Mouse (Mus musculus): ENCODE measurements around the gene Rnps1. TPM values are rescaled to one million over a fixed set of nuclear protein-coding genes. Genes with fewer than 3 reads are reported as not detected.

The Rnps1 gene
- polyA plus RNA-seq, 1 experiment from 2014 or later = 360 TPM

GRCm38 (mm10) chr17:24393527-24393926 is 20.8 kb upstream of the Rnps1 start:
- no peak overlapping the region for H3K4me3 ChIP-seq (ENCODE audit: low read depth, low read length)
- 0 out of 2 replicates have a peak, but pooled peaks cover 2% of the 10 kb centered on the region for H3K36me3 ChIP-seq (ENCODE audit: control insufficient read depth, insufficient read depth, low read length)
- WGBS = 36% methylated on average over 4 of the region's 4 CpGs
- H3K4me1 ChIP-seq (replicated peaks; ENCODE audit: control insufficient read depth, insufficient read depth, low read length) = no peaks in the 10 kb centered on the region
- no peak overlapping the region for H3K9ac ChIP-seq (ENCODE audit: low read depth, low read length)
- H3K27ac ChIP-seq (ENCODE audit: low read depth, low read length) = no peak overlapping the region
- no peak overlapping the region for H3K4me2 ChIP-seq (replicated peaks; ENCODE audit: low read depth, low read length)
- H3K9me3 ChIP-seq (ENCODE audit: control insufficient read depth, low read length) = no peaks in the 10 kb centered on the region
- H3K27me3 ChIP-seq (ENCODE audit: control insufficient read depth, insufficient read depth, low read length) = no peaks in the 10 kb centered on the region
- DNase-seq (ENCODE audit: low spot score) (no peak), ATAC-seq (ENCODE audit: low FRiP score) (no peak)

- 86% methylated on average over 7 of the region's 7 CpGs for WGBS
- 0 out of 2 replicates have a peak, but pooled peaks cover 2% of the 10 kb centered on the region for H3K36me3 ChIP-seq (ENCODE audit: control insufficient read depth, insufficient read depth, low read length)
- no peak overlapping the region for H3K27ac ChIP-seq (ENCODE audit: low read depth, low read length)
- no peaks in the 10 kb centered on the region for H3K27me3 ChIP-seq (ENCODE audit: control insufficient read depth, insufficient read depth, low read length)
- ATAC-seq (ENCODE audit: low FRiP score) (no peak), DNase-seq (ENCODE audit: low spot score) (no peak)
- no peaks in the 10 kb centered on the region for H3K4me1 ChIP-seq (replicated peaks; ENCODE audit: control insufficient read depth, insufficient read depth, low read length)
- no peaks in the 10 kb centered on the region for H3K9me3 ChIP-seq (ENCODE audit: control insufficient read depth, low read length)
- H3K9ac ChIP-seq (ENCODE audit: low read depth, low read length) = no peak overlapping the region
- H3K4me3 ChIP-seq (ENCODE audit: low read depth, low read length) = no peak overlapping the region
- no peak overlapping the region for H3K4me2 ChIP-seq (replicated peaks; ENCODE audit: low read depth, low read length)
These were observed 19.9 kb upstream of the Rnps1 start for GRCm38 (mm10) chr17:24394456-24394855.

- ATAC-seq (ENCODE audit: low FRiP score) (no peak), DNase-seq (ENCODE audit: low spot score) (no peak)
- no peaks in the 10 kb centered on the region for H3K36me3 ChIP-seq (ENCODE audit: control insufficient read depth, insufficient read depth, low read length)
- H3K27ac ChIP-seq (ENCODE audit: low read depth, low read length) = no peak overlapping the region
- H3K4me2 ChIP-seq (replicated peaks; ENCODE audit: low read depth, low read length) = no peak overlapping the region
- H3K27me3 ChIP-seq (ENCODE audit: control insufficient read depth, insufficient read depth, low read length) = no peaks in the 10 kb centered on the region
- H3K4me1 ChIP-seq (replicated peaks; ENCODE audit: control insufficient read depth, insufficient read depth, low read length) = no peaks in the 10 kb centered on the region
- no peak overlapping the region for H3K4me3 ChIP-seq (ENCODE audit: low read depth, low read length)
- H3K9me3 ChIP-seq (ENCODE audit: control insufficient read depth, low read length) = no peaks in the 10 kb centered on the region
- 70% methylated on average over 3 of the region's 3 CpGs for WGBS
- no peak overlapping the region for H3K9ac ChIP-seq (ENCODE audit: low read depth, low read length)
These were observed 12.0 kb upstream of the Rnps1 start for GRCm38 (mm10) chr17:24402371-24402770.

GRCm38 (mm10) chr17:24407116-24407803 is 7.1 kb upstream of the Rnps1 start:
- Histone ChIP-seq H3K27ac (ENCODE audit: low read depth, low read length) (no peak overlapping the region), H3K4me1 (replicated peaks; ENCODE audit: control insufficient read depth, insufficient read depth, low read length) (no peaks in the 10 kb centered on the region), H3K9ac (ENCODE audit: low read depth, low read length) (no peak overlapping the region), H3K9me3 (ENCODE audit: control insufficient read depth, low read length) (no peaks in the 10 kb centered on the region), H3K27me3 (ENCODE audit: control insufficient read depth, insufficient read depth, low read length) (no peaks in the 10 kb centered on the region), H3K4me2 (replicated peaks; ENCODE audit: low read depth, low read length) (no peak overlapping the region), H3K4me3 (ENCODE audit: low read depth, low read length) (no peak overlapping the region), H3K36me3 (ENCODE audit: control insufficient read depth, insufficient read depth, low read length) (0 out of 2 replicates have a peak, but pooled peaks cover 3% of the 10 kb centered on the region)
- no peak for DNase-seq (ENCODE audit: low spot score)
- no peak for ATAC-seq (ENCODE audit: low FRiP score)
- 87% methylated on average over 12 of the region's 12 CpGs for WGBS

GRCm38 (mm10) chr17:24413557-24414211 is 681 bp upstream of the Rnps1 start:
- Histone ChIP-seq H3K27ac (ENCODE audit: low read depth, low read length) (peak overlapping the region; percentile 62; the same call in 1 of the 2 replicates), H3K4me1 (replicated peaks; ENCODE audit: control insufficient read depth, insufficient read depth, low read length) (0 out of 2 replicates have a peak, but pooled peaks cover 5% of the 10 kb centered on the region), H3K27me3 (ENCODE audit: control insufficient read depth, insufficient read depth, low read length) (no peaks in the 10 kb centered on the region), H3K36me3 (ENCODE audit: control insufficient read depth, insufficient read depth, low read length) (0 out of 2 replicates have a peak, but pooled peaks cover 3% of the 10 kb centered on the region), H3K4me3 (ENCODE audit: low read depth, low read length) (peak overlapping the region; percentile 96), H3K9ac (ENCODE audit: low read depth, low read length) (peak overlapping the region; percentile 75), H3K4me2 (replicated peaks; ENCODE audit: low read depth, low read length) (peak overlapping the region; percentile 75), H3K9me3 (ENCODE audit: control insufficient read depth, low read length) (no peaks in the 10 kb centered on the region)
- ATAC-seq (ENCODE audit: low FRiP score) (peak; percentile 53), DNase-seq (ENCODE audit: low spot score) (no peak)
- WGBS = 34% methylated on average over 22 of the region's 22 CpGs

- no peak for ATAC-seq (ENCODE audit: low FRiP score)
- Histone ChIP-seq H3K4me3 (ENCODE audit: low read depth, low read length) (peak overlapping the region; percentile 96), H3K27ac (ENCODE audit: low read depth, low read length) (peak overlapping the region; percentile 88), H3K9me3 (ENCODE audit: control insufficient read depth, low read length) (no peaks in the 10 kb centered on the region), H3K4me2 (replicated peaks; ENCODE audit: low read depth, low read length) (peak overlapping the region; percentile 96), H3K36me3 (ENCODE audit: control insufficient read depth, insufficient read depth, low read length) (0 out of 2 replicates have a peak, but pooled peaks cover 2% of the 10 kb centered on the region), H3K4me1 (replicated peaks; ENCODE audit: control insufficient read depth, insufficient read depth, low read length) (0 out of 2 replicates have a peak, but pooled peaks cover 5% of the 10 kb centered on the region), H3K9ac (ENCODE audit: low read depth, low read length) (peak overlapping the region; percentile 94), H3K27me3 (ENCODE audit: control insufficient read depth, insufficient read depth, low read length) (no peaks in the 10 kb centered on the region)
- DNase-seq (ENCODE audit: low spot score) = no peak
- under 1% methylated on average over 21 of the region's 21 CpGs for WGBS
These were observed 646 bp downstream of the Rnps1 start for GRCm38 (mm10) chr17:24415011-24415410.

- Histone ChIP-seq H3K36me3 (ENCODE audit: control insufficient read depth, insufficient read depth, low read length) (peaks cover 6% of the 10 kb centered on the region), H3K4me3 (ENCODE audit: low read depth, low read length) (peak overlapping the region; percentile 96; the same call in 1 of the 2 replicates), H3K9ac (ENCODE audit: low read depth, low read length) (no peak overlapping the region), H3K4me1 (replicated peaks; ENCODE audit: control insufficient read depth, insufficient read depth, low read length) (0 out of 2 replicates have a peak, but pooled peaks cover 5% of the 10 kb centered on the region), H3K4me2 (replicated peaks; ENCODE audit: low read depth, low read length) (peak overlapping the region; percentile 96), H3K27me3 (ENCODE audit: control insufficient read depth, insufficient read depth, low read length) (no peaks in the 10 kb centered on the region), H3K9me3 (ENCODE audit: control insufficient read depth, low read length) (no peaks in the 10 kb centered on the region), H3K27ac (ENCODE audit: low read depth, low read length) (no peak overlapping the region)
- ATAC-seq (ENCODE audit: low FRiP score) (no peak), DNase-seq (ENCODE audit: low spot score) (no peak)
- 89% methylated on average over 3 of the region's 3 CpGs for WGBS
These were observed 1.8 kb downstream of the Rnps1 start for GRCm38 (mm10) chr17:24416051-24416652.

GRCm38 (mm10) chr17:24423114-24423513 is 8.7 kb downstream of the Rnps1 start:
- Histone ChIP-seq H3K36me3 (ENCODE audit: control insufficient read depth, insufficient read depth, low read length) (peaks cover 23% of the 10 kb centered on the region), H3K4me3 (ENCODE audit: low read depth, low read length) (no peak overlapping the region), H3K9me3 (ENCODE audit: control insufficient read depth, low read length) (no peaks in the 10 kb centered on the region), H3K4me1 (replicated peaks; ENCODE audit: control insufficient read depth, insufficient read depth, low read length) (no peaks in the 10 kb centered on the region), H3K27me3 (ENCODE audit: control insufficient read depth, insufficient read depth, low read length) (no peaks in the 10 kb centered on the region), H3K4me2 (replicated peaks; ENCODE audit: low read depth, low read length) (no peak overlapping the region), H3K9ac (ENCODE audit: low read depth, low read length) (no peak overlapping the region), H3K27ac (ENCODE audit: low read depth, low read length) (no peak overlapping the region)
- no peak for ATAC-seq (ENCODE audit: low FRiP score)
- WGBS = 95% methylated on average over 4 of the region's 4 CpGs
- DNase-seq (ENCODE audit: low spot score) = no peak
